Mouse (Mus musculus): ENCODE data around the gene Slc8a3.

Gene Slc8a3

GRCm38 (mm10) chr12:81235456-81236330, 97.3 kb downstream of the Slc8a3 start:
- DNase-seq: no peak

GRCm38 (mm10) chr12:81233746-81234380, 99.1 kb downstream of the Slc8a3 start:
- DNase-seq: no peak

- peak; percentile 92 for DNase-seq
Measured at GRCm38 (mm10) chr12:81227767-81228460, 105.1 kb downstream of the Slc8a3 start.

- DNase-seq: peak; percentile 20
Measured at GRCm38 (mm10) chr12:81226590-81226989, 106.4 kb downstream of the Slc8a3 start.

GRCm38 (mm10) chr12:81225966-81226577, 106.9 kb downstream of the Slc8a3 start:
- no peak for DNase-seq

GRCm38 (mm10) chr12:81224843-81225242, 108.1 kb downstream of the Slc8a3 start:
- DNase-seq: no peak

GRCm38 (mm10) chr12:81223276-81223675, 109.7 kb downstream of the Slc8a3 start:
- DNase-seq: no peak

- DNase-seq: no peak
Measured at GRCm38 (mm10) chr12:81219339-81219738, 113.6 kb downstream of the Slc8a3 start.

GRCm38 (mm10) chr12:81208559-81208958, 124.4 kb downstream of the Slc8a3 start:
- no peak for DNase-seq

- no peak for DNase-seq
Measured at GRCm38 (mm10) chr12:81205619-81206560, 127.1 kb downstream of the Slc8a3 start.

- DNase-seq: no peak
Measured at GRCm38 (mm10) chr12:81203226-81203625, 129.8 kb downstream of the Slc8a3 start.

- peak; percentile 79 for DNase-seq
Measured at GRCm38 (mm10) chr12:81199280-81199955, 133.6 kb downstream of the Slc8a3 start.

GRCm38 (mm10) chr12:81197468-81198075, 135.4 kb downstream of the Slc8a3 start:
- DNase-seq: no peak

GRCm38 (mm10) chr12:81193968-81194367, 139.0 kb downstream of the Slc8a3 start:
- no peak for DNase-seq

GRCm38 (mm10) chr12:81189636-81190035, 143.3 kb downstream of the Slc8a3 start:
- DNase-seq: no peak

- no peak for DNase-seq
Measured at GRCm38 (mm10) chr12:81188996-81189395, 144.0 kb downstream of the Slc8a3 start.

GRCm38 (mm10) chr12:81188423-81188822, 144.6 kb downstream of the Slc8a3 start:
- no peak for DNase-seq

GRCm38 (mm10) chr12:81186668-81187067, 146.3 kb downstream of the Slc8a3 start:
- DNase-seq: no peak

GRCm38 (mm10) chr12:81186081-81186480, 146.9 kb downstream of the Slc8a3 start:
- DNase-seq: peak; percentile 61

GRCm38 (mm10) chr12:81184967-81185366, 148.0 kb downstream of the Slc8a3 start:
- DNase-seq: no peak

GRCm38 (mm10) chr12:81182073-81182472, 150.9 kb downstream of the Slc8a3 start:
- peak; percentile 32 for DNase-seq

Data from layer of hippocampus, adult 9-11 months (tissue).